Mouse (Mus musculus): ENCODE measurements around the gene Pex13.

Gene Pex13

GRCm38 (mm10) chr11:23665798-23666501 is at the start of gene Pex13:
Gene Pex13 (minus strand): TSS chr11:23665959.
- peak; percentile 69 to 80 for DNase-seq (ENCODE audit: low read depth in 2 of 2, low spot score in 2 of 2)

- DNase-seq (ENCODE audit: low read depth in 2 of 2, low spot score in 2 of 2) = no peak
Measured at GRCm38 (mm10) chr11:23712299-23712698, 46.5 kb upstream of the Pex13 start.

GRCm38 (mm10) chr11:23704604-23705294 is 39.0 kb upstream of the Pex13 start:
- DNase-seq (ENCODE audit: low read depth in 2 of 2, low spot score in 2 of 2) = no peak

- no peak for DNase-seq (ENCODE audit: low read depth in 2 of 2, low spot score in 2 of 2)
Measured at GRCm38 (mm10) chr11:23701831-23702230, 36.1 kb upstream of the Pex13 start.

GRCm38 (mm10) chr11:23699414-23700095 is 33.8 kb upstream of the Pex13 start:
- DNase-seq (ENCODE audit: low read depth in 2 of 2, low spot score in 2 of 2) = peak in 1 of 2 experiments; percentile 4

- no peak for DNase-seq (ENCODE audit: low read depth in 2 of 2, low spot score in 2 of 2)
Measured at GRCm38 (mm10) chr11:23698526-23698925, 32.8 kb upstream of the Pex13 start.

GRCm38 (mm10) chr11:23695847-23696246 is 30.1 kb upstream of the Pex13 start:
- no peak for DNase-seq (ENCODE audit: low read depth in 2 of 2, low spot score in 2 of 2)

GRCm38 (mm10) chr11:23693286-23693685 is 27.5 kb upstream of the Pex13 start:
- no peak for DNase-seq (ENCODE audit: low read depth in 2 of 2, low spot score in 2 of 2)

- no peak for DNase-seq (ENCODE audit: low read depth in 2 of 2, low spot score in 2 of 2)
Measured at GRCm38 (mm10) chr11:23688060-23688459, 22.3 kb upstream of the Pex13 start.

GRCm38 (mm10) chr11:23686671-23687070 is 20.9 kb upstream of the Pex13 start:
- no peak for DNase-seq (ENCODE audit: low read depth in 2 of 2, low spot score in 2 of 2)

GRCm38 (mm10) chr11:23682561-23682960 is 16.8 kb upstream of the Pex13 start:
- DNase-seq (ENCODE audit: low read depth in 2 of 2, low spot score in 2 of 2) = no peak

GRCm38 (mm10) chr11:23680435-23680950 is 14.7 kb upstream of the Pex13 start:
- no peak for DNase-seq (ENCODE audit: low read depth in 2 of 2, low spot score in 2 of 2)

GRCm38 (mm10) chr11:23679044-23679642 is 13.4 kb upstream of the Pex13 start:
- peak; percentile 56 to 68 for DNase-seq (ENCODE audit: low read depth in 2 of 2, low spot score in 2 of 2)

- DNase-seq (ENCODE audit: low read depth in 2 of 2, low spot score in 2 of 2) = no peak
Measured at GRCm38 (mm10) chr11:23676100-23676499, 10.3 kb upstream of the Pex13 start.

- no peak for DNase-seq (ENCODE audit: low read depth in 2 of 2, low spot score in 2 of 2)
Measured at GRCm38 (mm10) chr11:23672256-23672749, 6.5 kb upstream of the Pex13 start.

GRCm38 (mm10) chr11:23667128-23667527 is 1.4 kb upstream of the Pex13 start:
- DNase-seq (ENCODE audit: low read depth in 2 of 2, low spot score in 2 of 2) = no peak

- DNase-seq (ENCODE audit: low read depth in 2 of 2, low spot score in 2 of 2) = no peak
Measured at GRCm38 (mm10) chr11:23666526-23666925, 767 bp upstream of the Pex13 start.

- DNase-seq (ENCODE audit: low read depth in 2 of 2, low spot score in 2 of 2) = peak; percentile 2 to 11
Measured at GRCm38 (mm10) chr11:23665311-23665786, 410 bp downstream of the Pex13 start, which contains the start of gene Pus10. Gene Pus10 (plus strand): TSS chr11:23665674.

GRCm38 (mm10) chr11:23664232-23664631 is 1.5 kb downstream of the Pex13 start:
- DNase-seq (ENCODE audit: low read depth in 2 of 2, low spot score in 2 of 2) = no peak

GRCm38 (mm10) chr11:23657791-23658190 is 8.0 kb downstream of the Pex13 start:
- DNase-seq (ENCODE audit: low read depth in 2 of 2, low spot score in 2 of 2) = no peak

- no peak for DNase-seq (ENCODE audit: low read depth in 2 of 2, low spot score in 2 of 2)
Measured at GRCm38 (mm10) chr11:23653666-23654065, 12.1 kb downstream of the Pex13 start.

Data from CD8-positive naive resting alpha-beta T cell, adult 2 months (primary cell).